Mouse (Mus musculus) neural tube, embryonic 11.5 days (tissue): ENCODE measurements around the gene Ncor2. TPM values are rescaled to one million over a fixed set of nuclear protein-coding genes. Genes with fewer than 3 reads are reported as not detected.

Experiments
- ATAC-seq: fragments of 200-750 bp; cut with Nextera tagmentation; 2 replicates; pipeline ENCODE4 v1.8.0; 2017; ENCODE audit warnings: moderate number of reproducible peaks, mild to moderate bottlenecking, moderate TSS enrichment, moderate library complexity; ENCODE audit not compliant: insufficient read depth, low FRiP score, low TSS enrichment
- DNase-seq: peaks from one replicate; pipeline ENCODE4 v3.0.0-alpha.2; 2015; ENCODE audit warnings: low spot score
- H3K27ac ChIP-seq: fragments of 300-500 bp; sonication (generic); 2 replicates; pipeline ENCODE4 v1.5.1; 2014; ENCODE audit warnings: low read depth, mild to moderate bottlenecking, low read length
- H3K27me3 ChIP-seq: fragments of 300-500 bp; sonication (generic); 2 replicates; pipeline ENCODE4 v1.6.1; 2014; ENCODE audit warnings: mild to moderate bottlenecking, low read length, mixed read lengths; ENCODE audit not compliant: control insufficient read depth, insufficient read depth
- H3K36me3 ChIP-seq: fragments of 300-500 bp; sonication (generic); 2 replicates; pipeline ENCODE4 v1.6.1; 2014; ENCODE audit warnings: mild to moderate bottlenecking, low read length, moderate library complexity, mixed read lengths; ENCODE audit not compliant: control insufficient read depth, insufficient read depth
- H3K4me1 ChIP-seq: fragments of 300-500 bp; sonication (generic); 2 replicates; pipeline ENCODE4 v1.6.1; 2014; ENCODE audit warnings: low read length, mixed read lengths; ENCODE audit not compliant: control insufficient read depth, insufficient read depth
- H3K4me2 ChIP-seq: fragments of 300-500 bp; sonication (generic); 2 replicates; pipeline ENCODE4 v1.6.1; 2014; ENCODE audit warnings: low read depth, mild to moderate bottlenecking, moderate library complexity
- H3K4me3 ChIP-seq: fragments of 300-500 bp; sonication (generic); 2 replicates; pipeline ENCODE4 v1.5.1; 2014; ENCODE audit warnings: low read depth, low read length
- H3K9ac ChIP-seq: fragments of 300-500 bp; sonication (generic); 2 replicates; pipeline ENCODE4 v1.6.1; 2014; ENCODE audit warnings: mild to moderate bottlenecking, low read length
- H3K9me3 ChIP-seq: fragments of 300-500 bp; sonication (generic); 2 replicates; pipeline ENCODE4 v1.6.1; 2016; ENCODE audit warnings: low read length; ENCODE audit not compliant: control insufficient read depth
- WGBS: fragments of 180-500 bp; shearing (Covaris S2); extraction: QIAGEN DNeasy Blood & Tissue Kit; methylation state at CpG from one replicate; pipeline ENCODE4 v1.1.7; 2014; 5-methylcytosine and 5-hydroxymethylcytosine counted together
- polyA plus RNA-seq: library from polyadenylated mRNA; unstranded; fragments of >200 nt; fragmentation: Nextera tagmentation; extraction: Ambion mirVana; gene quantifications from 2 replicates; pipeline ENCODE4 v1.2.1, GENCODE M21; 2014

Gene Ncor2
- polyA plus RNA-seq, 1 experiment from 2014 or later, result 24.3 TPM

DNA sequence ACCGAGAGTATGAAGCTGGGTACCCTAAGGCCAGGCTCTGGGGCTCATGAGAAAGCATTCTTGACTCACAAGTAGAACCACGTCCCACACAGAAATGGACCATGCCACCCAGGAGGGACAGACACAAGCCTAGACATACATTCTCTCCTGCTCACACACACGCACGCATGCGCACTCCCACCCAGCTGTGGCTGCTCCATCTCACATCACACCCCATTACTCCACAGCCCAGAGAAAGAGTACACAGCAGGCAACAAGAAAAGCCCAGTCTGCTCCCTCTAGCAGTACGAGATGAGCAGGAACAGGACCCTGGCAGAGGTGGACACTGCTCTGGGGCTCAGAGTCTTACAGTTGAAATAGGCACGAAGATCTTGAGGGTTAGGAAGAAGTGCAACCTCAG, 55.0 kb downstream of the Ncor2 start:
- no peak for ATAC-seq
- H3K9me3 ChIP-seq, result no peaks in the 10 kb centered on the region
- 0 out of 2 replicates have a peak overlapping the region, but pooled peaks have one; percentile 14 for H3K27ac ChIP-seq
- H3K27me3 ChIP-seq, result no peaks in the 10 kb centered on the region
- H3K4me3 ChIP-seq, result no peak overlapping the region
- H3K4me1 ChIP-seq, result peaks cover 30% of the 10 kb centered on the region
- peaks cover 8% of the 10 kb centered on the region for H3K36me3 ChIP-seq
- WGBS, result 81% methylated on average over 7 of the region's 7 CpGs
- peak overlapping the region; percentile 14; the same call in 1 of the 2 replicates for H3K9ac ChIP-seq
- no peak overlapping the region for H3K4me2 ChIP-seq
- DNase-seq, result no peak

DNA sequence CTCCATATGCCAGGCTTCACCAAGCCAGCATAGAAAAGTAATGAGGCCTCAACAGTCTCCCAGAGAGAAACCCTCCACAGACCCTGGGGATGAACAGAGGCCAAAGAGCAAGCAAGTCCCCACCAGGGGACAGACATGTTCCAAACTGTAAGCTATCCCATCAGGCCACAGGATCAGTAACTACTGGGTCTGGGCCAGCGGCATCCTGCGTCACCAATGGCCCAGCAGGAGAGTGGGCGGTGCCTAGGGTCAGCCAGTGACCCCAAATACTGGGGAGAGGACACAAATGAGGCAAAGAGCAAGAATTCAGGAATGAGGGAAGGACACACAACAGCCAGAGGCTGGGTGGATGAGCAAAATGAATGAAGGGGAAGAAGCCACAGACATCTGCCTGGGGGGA, 55.8 kb downstream of the Ncor2 start:
- ATAC-seq (no peak), DNase-seq (peak; percentile 28)
- Histone ChIP-seq H3K9ac (no peak overlapping the region; the same call in 1 of the 2 replicates), H3K27ac (0 out of 2 replicates have a peak overlapping the region, but pooled peaks have one; percentile 14), H3K4me3 (no peak overlapping the region), H3K27me3 (no peaks in the 10 kb centered on the region), H3K9me3 (no peaks in the 10 kb centered on the region), H3K4me2 (no peak overlapping the region), H3K4me1 (peaks cover 27% of the 10 kb centered on the region), H3K36me3 (peaks cover 15% of the 10 kb centered on the region)
- 18% methylated on average over 3 of the region's 3 CpGs for WGBS

DNA sequence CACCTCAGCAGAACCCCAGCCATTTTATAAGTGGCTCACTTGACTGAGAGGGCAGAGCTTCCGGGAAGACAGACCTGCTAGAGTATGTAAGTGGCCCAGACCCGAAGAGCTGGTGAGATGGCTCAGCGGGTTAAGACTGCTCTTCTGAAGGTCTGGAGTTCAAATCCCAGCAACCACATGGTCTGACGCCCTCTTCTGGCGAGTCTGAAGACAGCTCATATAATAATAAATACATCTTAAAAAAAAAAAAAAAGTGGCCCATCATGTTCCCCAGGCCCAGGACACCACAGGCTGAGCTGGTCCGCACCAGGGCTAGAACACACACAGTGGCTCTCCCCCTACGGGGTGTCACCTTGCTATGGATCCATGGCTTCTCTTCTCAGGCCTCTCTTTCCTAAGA, 56.5 kb downstream of the Ncor2 start:
- WGBS, result 86% methylated on average over 7 of the region's 7 CpGs
- H3K9ac ChIP-seq, result no peak overlapping the region
- H3K27me3 ChIP-seq, result no peaks in the 10 kb centered on the region
- no peaks in the 10 kb centered on the region for H3K9me3 ChIP-seq
- no peak for DNase-seq
- H3K4me1 ChIP-seq, result peaks cover 27% of the 10 kb centered on the region
- no peak for ATAC-seq
- no peak overlapping the region for H3K4me2 ChIP-seq
- no peak overlapping the region for H3K4me3 ChIP-seq
- H3K27ac ChIP-seq, result 0 out of 2 replicates have a peak overlapping the region, but pooled peaks have one; percentile 14
- H3K36me3 ChIP-seq, result peaks cover 16% of the 10 kb centered on the region

DNA sequence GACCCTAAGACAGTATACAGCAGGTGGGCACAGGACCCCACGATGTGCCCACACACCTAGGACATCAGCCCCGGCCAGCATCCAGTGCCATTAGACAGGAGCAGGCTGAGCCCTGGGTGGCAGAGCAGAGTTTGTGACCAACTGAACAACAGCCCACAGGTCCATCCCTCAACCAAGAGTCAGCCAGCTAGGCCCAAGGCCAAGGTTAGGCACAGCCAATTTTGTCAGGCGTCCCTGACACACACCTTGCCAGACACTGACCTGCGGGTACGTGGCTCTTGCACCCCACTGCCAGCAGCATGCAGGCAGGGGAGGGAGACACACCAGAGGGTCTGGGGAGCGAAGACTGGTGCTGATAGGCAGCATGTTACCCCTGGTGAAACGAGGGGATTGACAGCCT, 57.0 kb downstream of the Ncor2 start:
- peaks cover 18% of the 10 kb centered on the region for H3K36me3 ChIP-seq

DNA sequence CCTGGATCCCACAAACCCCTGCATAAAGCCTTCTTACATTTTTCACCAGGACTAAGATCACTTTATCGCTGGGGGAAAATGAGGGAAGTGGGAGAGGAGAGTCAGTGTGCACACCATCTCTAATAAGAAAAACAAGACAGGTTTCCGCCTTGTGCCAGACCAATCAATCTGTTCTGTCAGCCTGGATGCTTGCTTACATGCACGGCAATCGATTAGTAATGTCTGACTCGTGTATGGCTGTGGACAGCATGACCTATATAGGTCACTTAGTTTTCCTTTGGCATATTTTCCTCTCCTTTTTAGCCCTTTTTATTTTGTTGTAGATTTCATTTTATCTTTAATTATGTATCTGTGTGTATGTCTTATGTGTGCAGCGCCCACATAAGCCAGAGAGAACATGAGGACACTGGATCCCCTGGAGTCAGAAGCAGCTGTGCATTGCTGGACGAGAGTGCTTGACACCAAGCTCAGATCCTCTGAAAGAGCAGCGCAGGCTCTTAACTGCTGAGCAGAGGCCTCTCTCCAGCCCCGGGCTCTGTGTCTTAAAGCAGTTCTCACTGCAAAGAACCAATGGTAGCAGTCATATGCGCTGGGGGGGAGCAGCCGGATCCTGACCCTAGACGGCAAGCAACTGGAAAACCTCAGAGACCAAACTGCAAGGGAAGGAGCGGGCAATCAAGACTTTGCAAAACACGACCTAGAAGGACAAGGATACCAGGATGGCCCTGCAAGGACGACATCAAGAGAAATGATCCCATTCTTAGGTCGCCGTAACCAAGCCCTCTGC, 58.3 kb downstream of the Ncor2 start:
- H3K36me3 ChIP-seq, result peaks cover 22% of the 10 kb centered on the region
- no peak overlapping the region for H3K9ac ChIP-seq
- H3K27ac ChIP-seq, result peak overlapping the region; percentile 40; the same call in 1 of the 2 replicates
- H3K4me2 ChIP-seq, result no peak overlapping the region
- H3K4me1 ChIP-seq, result peaks cover 25% of the 10 kb centered on the region
- WGBS, result 79% methylated on average over 17 of the region's 17 CpGs
- ATAC-seq (no peak), DNase-seq (no peak)
- H3K27me3 ChIP-seq, result no peaks in the 10 kb centered on the region
- H3K9me3 ChIP-seq, result no peaks in the 10 kb centered on the region
- H3K4me3 ChIP-seq, result no peak overlapping the region

More for the DNA sequence above, 57.0 kb downstream of the Ncor2 start:
- Histone ChIP-seq H3K4me1 (peaks cover 27% of the 10 kb centered on the region), H3K4me2 (no peak overlapping the region), H3K9ac (no peak overlapping the region), H3K4me3 (no peak overlapping the region), H3K27me3 (no peaks in the 10 kb centered on the region), H3K9me3 (no peaks in the 10 kb centered on the region), H3K27ac (no peak overlapping the region)
- DNase-seq (no peak), ATAC-seq (no peak)
- 85% methylated on average over 7 of the region's 7 CpGs for whole genome bisulfite sequencing

DNA sequence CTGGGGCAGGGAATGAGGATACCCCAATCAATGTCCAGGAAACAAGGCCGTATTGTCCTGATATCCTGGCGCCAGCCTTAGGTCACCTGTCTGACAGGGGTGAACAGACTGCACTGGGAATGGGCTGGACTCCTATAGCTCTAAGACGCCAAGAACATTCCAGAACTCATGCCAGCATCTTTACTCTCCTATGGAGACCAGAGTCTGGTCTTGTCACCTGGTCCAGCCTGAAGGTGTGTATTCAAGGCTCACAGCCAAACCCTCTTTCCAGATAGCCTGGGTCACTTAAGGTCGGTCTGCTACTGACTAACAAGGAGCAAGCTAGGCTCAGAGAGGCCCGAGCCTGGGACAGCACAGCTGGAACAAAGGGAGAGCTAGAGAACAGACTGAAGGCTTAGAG, 61.8 kb downstream of the Ncor2 start:
- ATAC-seq (no peak), DNase-seq (no peak)
- Histone ChIP-seq H3K36me3 (peaks cover 26% of the 10 kb centered on the region), H3K4me3 (no peak overlapping the region), H3K27ac (no peak overlapping the region), H3K4me2 (no peak overlapping the region), H3K4me1 (peaks cover 13% of the 10 kb centered on the region; the same call in 1 of the 2 replicates), H3K9me3 (no peaks in the 10 kb centered on the region), H3K27me3 (no peaks in the 10 kb centered on the region), H3K9ac (no peak overlapping the region)
- WGBS, result 84% methylated on average over 5 of the region's 5 CpGs

DNA sequence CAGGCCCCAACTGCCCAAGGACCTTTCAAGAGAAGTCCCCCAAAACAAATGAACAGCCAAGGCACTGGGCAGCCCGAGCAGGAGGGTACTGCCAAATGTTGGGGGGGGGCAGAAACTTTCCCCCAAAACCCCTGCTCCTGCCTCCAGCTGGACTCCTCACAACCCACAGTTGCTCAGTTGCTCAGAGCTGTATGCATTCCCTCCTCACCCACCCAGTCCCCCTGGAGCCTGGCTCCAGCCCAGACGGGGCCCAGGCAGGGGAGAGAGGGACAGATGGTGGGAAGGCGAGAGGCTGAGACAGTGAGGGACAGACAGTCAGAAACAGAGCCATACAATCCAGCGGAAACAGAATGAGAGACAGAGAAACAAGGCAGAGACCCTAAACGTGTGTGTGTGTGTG, 66.0 kb downstream of the Ncor2 start:
- Histone ChIP-seq H3K4me2 (no peak overlapping the region), H3K27me3 (no peaks in the 10 kb centered on the region), H3K4me3 (no peak overlapping the region), H3K36me3 (peaks cover 17% of the 10 kb centered on the region), H3K4me1 (peaks cover 31% of the 10 kb centered on the region), H3K9me3 (no peaks in the 10 kb centered on the region), H3K27ac (peak overlapping the region; percentile 5; the same call in 1 of the 2 replicates), H3K9ac (no peak overlapping the region)
- DNase-seq, result no peak
- ATAC-seq, result no peak
- 61% methylated on average over 5 of the region's 5 CpGs for WGBS

DNA sequence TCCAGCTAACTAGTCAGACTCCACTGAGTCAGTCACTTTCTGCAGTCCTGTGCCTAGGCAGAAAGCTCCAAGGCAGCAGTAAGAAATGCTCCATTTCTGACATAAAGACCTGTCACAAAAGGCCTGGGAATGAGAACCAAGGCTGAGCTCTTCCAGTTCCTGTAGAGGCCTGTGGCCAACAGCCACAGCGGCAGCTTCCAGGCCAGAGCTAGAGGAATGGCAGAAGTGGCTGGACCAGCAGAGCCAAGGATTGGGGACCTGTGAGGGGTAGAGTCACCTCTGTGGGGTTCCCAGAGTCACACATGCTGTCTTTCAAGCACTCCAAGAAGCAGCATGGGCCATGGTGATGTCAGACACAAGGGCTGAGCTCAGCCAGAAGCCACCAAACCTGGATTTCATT, 66.4 kb downstream of the Ncor2 start:
- H3K9ac ChIP-seq, result no peak overlapping the region
- no peaks in the 10 kb centered on the region for H3K9me3 ChIP-seq
- 63% methylated on average over 1 of the region's 1 CpGs for WGBS
- no peak for ATAC-seq
- no peak overlapping the region for H3K4me2 ChIP-seq
- no peak overlapping the region for H3K4me3 ChIP-seq
- H3K4me1 ChIP-seq, result peaks cover 31% of the 10 kb centered on the region
- no peaks in the 10 kb centered on the region for H3K27me3 ChIP-seq
- H3K36me3 ChIP-seq, result peaks cover 20% of the 10 kb centered on the region
- no peak for DNase-seq
- peak overlapping the region; percentile 5 for H3K27ac ChIP-seq

DNA sequence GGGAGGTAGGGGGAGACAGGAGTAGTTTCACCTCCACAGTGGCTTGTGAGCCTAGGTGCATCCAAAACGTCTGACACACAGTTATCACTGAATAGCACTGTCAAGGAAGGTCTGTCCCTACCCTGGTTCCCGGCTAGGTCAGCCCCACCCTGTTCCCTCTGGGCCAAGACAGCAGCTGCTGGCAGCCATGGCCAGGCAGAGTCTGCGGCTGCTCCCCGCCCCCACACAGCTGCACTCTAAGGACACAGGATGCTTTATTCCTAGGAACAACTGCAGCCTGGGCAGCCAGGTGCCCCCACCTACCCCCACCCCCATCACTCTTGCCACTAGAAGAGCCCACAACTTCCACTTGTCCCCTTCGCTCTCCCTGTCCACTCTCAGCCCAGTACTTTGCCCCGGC, 67.9 kb downstream of the Ncor2 start:
- Histone ChIP-seq H3K4me1 (peaks cover 31% of the 10 kb centered on the region), H3K27ac (peak overlapping the region; percentile 75), H3K36me3 (peaks cover 14% of the 10 kb centered on the region), H3K9me3 (no peaks in the 10 kb centered on the region), H3K4me3 (no peak overlapping the region), H3K9ac (peak overlapping the region; percentile 26; the same call in 1 of the 2 replicates), H3K4me2 (no peak overlapping the region), H3K27me3 (no peaks in the 10 kb centered on the region)
- ATAC-seq, result peak; percentile 76
- DNase-seq, result peak; percentile 54
- WGBS, result 46% methylated on average over 6 of the region's 6 CpGs
